Mouse (Mus musculus) layer of hippocampus, postnatal 14 days (tissue): ENCODE data around the gene Znrf1. TPM values are rescaled to one million over a fixed set of nuclear protein-coding genes. Genes with fewer than 3 reads are reported as not detected.

Experiments used
- DNase-seq, 2 experiments: peaks; one replicate each; pipeline ENCODE4 v3.0.0; 2021 to 2022; ENCODE audit warnings: low spot score in 2 of 2, mixed read lengths in 1 of 2
- total RNA-seq, 2 experiments: library from RNA; stranded (reverse); gene quantifications; 2 replicates each; pipeline ENCODE4 v1.2.3; 2021

The Znrf1 gene
- total RNA-seq, 2 experiments from 2014 or later, result 116 to 123 TPM

DNA sequence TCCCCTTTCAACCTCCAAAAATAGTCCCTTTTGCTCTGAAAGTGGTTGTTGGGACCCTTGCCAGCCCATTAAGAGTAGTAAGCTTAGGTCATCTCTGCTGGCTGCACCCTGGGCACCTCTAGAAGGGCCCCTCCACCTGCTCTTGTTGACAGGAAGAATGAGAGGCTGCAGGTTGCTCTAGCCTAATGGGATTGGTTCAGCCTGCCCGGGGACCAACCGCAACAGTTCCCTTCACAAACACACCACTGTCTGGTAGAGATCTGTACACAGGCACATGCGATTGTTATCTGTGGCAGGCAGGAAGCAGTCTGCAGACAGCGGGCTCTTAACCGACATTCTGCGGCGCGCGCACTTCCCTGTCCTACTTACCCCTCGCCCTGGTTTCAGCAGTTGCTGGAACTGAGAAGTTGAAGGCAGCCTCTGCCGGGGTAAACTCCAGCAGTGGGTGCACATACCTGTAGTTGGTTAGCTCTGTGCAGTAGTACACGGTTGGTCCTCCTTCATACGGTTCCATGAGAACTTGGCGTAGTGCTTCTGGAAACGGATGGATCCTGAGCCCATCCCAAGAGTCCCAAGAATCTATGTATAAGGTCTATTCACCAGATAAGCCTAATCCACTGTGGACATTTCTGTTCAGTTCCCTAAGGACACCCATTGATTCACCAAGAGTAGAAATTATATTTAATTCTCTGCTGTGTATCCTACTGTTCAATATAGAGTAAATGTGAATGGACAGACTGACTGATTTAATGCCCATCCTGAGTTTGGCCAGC lies 60.0 kb downstream of the Znrf1 start:
- peak in 1 of 2 experiments; percentile 33 for DNase-seq

- DNase-seq, result no peak
These were observed 60.6 kb downstream of the Znrf1 start for GRCm38 (mm10) chr8:111596485-111596821.

DNA sequence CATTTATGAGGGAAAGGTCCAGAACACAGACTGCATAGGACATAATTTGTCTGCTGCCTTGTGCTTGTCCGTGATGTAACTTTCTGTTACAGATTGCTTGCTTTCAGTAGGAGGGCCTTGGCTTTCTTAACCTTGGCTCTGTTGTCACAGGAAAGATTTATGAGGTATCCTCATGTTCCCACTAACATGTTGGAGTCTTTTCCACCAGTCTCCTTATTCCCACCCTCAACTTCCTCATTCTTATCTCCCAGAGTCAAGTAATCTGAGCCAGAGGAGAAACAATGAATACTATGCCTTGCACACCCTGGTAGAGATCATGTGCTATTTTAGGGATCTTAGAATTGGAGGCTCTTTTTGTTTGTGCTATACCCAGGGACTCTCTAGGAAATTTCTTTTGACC lies 61.4 kb downstream of the Znrf1 start:
- DNase-seq, result no peak

- no peak for DNase-seq
These were observed 64.0 kb downstream of the Znrf1 start for GRCm38 (mm10) chr8:111599707-111600444.

GRCm38 (mm10) chr8:111602050-111602449 lies 66.2 kb downstream of the Znrf1 start:
- DNase-seq, result peak; percentile 31 to 47

GRCm38 (mm10) chr8:111604986-111605385 lies 69.1 kb downstream of the Znrf1 start:
- DNase-seq, result no peak

GRCm38 (mm10) chr8:111606961-111607360 lies 71.1 kb downstream of the Znrf1 start:
- no peak for DNase-seq

- DNase-seq, result no peak
These were observed 71.5 kb downstream of the Znrf1 start for GRCm38 (mm10) chr8:111607414-111607813.

- DNase-seq, result no peak
These were observed 77.3 kb downstream of the Znrf1 start for GRCm38 (mm10) chr8:111613181-111613580.

- no peak for DNase-seq
These were observed 79.1 kb downstream of the Znrf1 start for GRCm38 (mm10) chr8:111614786-111615701.

DNA sequence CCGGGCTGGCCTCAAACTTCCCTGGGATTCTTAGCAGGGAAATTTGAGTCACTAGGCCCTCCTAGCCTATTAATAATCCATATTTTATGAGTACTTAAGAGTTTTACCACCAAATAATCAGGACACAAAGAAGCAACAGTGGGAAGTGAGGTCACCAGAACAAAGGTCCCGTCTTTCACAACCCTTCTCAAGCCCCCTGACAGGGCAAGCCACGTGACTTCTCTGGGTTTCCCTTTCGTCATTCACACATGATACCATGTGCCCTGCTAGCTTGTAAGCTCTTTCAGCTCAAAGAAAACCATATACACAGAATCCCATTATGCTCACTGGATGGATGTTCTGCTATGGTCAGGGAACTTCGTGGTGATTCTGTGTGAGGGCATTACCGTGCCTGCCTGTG lies 81.9 kb downstream of the Znrf1 start:
- DNase-seq, result no peak

DNA sequence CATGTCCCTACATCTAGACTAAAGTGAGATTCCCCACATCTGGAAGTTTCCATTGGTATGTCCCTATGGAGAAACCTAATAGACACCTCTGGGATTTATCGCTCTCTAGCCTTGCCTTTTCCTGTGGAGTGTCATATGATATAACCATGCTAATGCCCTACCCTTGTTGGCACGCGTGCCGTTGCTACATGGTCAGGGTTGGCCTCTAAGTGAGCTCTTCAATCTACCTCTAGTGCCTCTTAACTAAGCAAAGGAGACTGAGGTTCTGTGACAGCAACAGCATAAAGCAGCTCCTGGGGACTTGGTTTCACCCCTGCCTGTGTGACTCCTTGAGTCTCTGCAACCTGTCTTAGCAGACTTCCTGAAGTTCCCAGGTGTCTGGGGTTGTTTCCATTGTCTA lies 82.4 kb downstream of the Znrf1 start:
- DNase-seq, result no peak

GRCm38 (mm10) chr8:111619936-111620335 lies 84.0 kb downstream of the Znrf1 start:
- no peak for DNase-seq

- DNase-seq, result no peak
These were observed 86.2 kb downstream of the Znrf1 start for GRCm38 (mm10) chr8:111622104-111622503.

DNA sequence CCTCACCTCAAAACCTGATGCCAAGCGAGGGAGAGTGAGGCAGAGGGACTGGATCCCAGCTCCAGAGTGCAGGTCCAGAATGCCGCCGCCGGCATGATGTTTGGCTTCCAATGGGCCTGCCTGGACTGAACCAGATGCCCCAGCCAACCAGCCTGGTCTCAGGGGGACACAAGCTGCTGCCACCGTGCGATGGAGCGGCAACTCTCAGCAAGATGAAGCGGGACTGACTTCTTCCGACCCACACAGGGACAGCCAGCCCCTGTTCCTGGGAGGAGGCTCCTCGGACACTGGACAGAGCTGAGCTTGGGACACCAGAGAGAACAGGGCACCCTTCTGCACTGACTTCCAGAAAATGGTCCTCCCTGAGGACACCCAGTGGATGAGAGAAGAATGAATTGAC lies 86.7 kb downstream of the Znrf1 start:
- no peak for DNase-seq

DNA sequence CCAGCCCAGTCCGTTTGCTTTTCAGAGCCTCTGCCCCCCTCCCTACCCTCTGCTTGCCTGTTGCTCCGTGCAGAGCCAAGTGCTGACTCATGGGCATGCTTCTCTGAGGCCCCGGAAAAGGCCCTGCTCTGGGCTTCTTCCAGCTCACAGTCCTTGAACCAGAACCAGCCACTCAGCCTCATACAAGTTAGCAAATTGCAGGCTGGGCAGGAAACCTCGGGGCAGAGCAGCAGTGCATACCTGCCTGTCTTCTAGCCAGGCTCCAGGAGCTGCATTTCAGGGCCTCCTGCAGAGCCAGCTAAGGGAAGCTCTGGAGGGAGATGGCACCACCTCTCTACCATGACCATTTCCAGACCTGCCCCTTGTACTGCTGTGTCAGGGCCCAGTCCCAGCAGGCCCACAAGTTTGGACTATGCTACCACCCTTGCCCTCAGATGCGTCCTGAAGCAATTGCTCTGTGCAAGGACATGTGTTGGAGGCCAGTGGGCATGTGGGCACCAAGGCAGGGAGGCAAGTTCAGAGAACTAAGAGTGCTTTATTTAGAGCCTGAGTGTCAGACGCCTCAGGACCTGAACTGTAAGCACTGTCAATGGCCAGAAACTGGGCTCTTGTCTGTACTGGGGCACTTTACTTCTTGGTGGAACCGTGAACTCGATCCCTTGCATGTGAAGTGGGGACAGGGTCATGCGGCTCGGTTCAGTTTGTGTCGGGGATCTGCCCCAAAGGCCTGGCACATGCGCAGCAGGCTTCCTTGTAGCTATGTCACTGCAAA lies 88.4 kb downstream of the Znrf1 start:
- DNase-seq, result peak; percentile 37 to 60

GRCm38 (mm10) chr8:111624853-111625221 lies 88.9 kb downstream of the Znrf1 start:
- no peak for DNase-seq

DNA sequence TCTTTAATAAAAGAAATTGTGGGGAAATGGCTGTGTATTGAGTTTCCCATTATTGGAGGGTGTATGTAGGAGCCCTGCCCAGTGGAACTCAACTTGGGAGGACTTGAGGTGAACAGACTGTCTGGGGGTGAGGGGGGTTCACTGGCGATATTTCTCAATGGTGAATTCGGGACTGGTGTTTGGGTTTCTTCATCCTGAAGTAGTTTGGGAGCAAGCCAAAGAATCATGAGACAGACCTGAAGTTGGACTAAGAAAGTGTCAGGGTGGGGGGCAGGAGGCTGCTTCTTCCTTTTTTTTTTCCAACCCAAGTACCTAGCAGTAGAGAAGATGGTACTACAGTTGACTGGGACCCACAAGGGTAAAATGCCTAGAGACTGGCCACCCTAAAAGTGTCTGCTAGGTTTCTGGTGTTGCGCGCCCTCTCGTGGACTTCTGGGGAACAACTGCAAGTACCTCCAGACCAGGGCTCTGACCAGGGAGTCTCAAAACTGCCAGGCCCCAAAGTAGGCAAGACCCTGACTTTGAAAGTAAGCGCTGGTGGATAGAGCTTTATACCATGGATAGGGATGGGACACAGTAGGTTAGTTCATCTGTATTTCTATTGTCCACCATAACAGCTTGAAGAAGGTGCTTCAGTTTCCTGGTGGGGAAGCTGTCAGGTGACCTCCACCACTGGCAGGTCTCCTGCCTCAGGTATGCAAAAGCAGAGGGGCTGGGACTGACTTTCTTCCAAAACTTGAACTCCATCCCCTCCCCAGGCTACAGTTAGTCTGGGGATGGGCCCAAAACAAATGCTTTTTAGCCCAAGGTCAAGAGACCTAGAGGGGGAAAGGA lies 90.0 kb downstream of the Znrf1 start:
- DNase-seq, result peak; percentile 56 to 75

GRCm38 (mm10) chr8:111626528-111626820 lies 90.6 kb downstream of the Znrf1 start:
- DNase-seq, result no peak

DNA sequence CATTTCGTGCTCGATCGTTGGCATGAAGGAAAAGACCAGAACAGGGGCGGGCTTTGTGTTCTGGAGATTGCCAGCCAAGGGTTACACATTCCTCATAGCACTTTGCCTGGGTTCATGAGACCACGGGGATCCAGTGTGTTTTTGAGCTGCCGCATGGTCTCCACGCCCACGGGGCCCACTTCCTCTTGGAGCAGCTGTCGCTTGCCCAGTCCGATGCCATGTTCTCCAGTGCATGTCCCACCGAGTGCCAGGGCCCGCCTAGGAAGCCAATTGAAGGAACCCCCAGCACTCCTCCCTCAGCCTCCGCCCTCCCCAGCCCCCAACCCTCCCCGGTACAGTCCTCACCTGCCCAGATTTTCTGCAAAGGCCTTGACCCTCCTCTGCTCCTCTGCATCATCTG lies 91.0 kb downstream of the Znrf1 start:
- no peak for DNase-seq
